Comparison of ENCODE assay signal across 14 mouse cellular contexts in genomic region chr9:4665691-4666090, GRCm38 (mm10).
A peak's percentile ranks its signal among the peaks of the same experiment; 100 is the strongest.
DNase-seq lines count a peak whose midpoint lies in the region.
"Had no signal": no experiment of that assay in that cellular context is flagged by ENCODE, and none has a peak within 500 bp of the region (broad histone marks: within the 10 kb centered on the region; RNA-seq: fewer than 3 reads in every experiment).

No protein-coding gene starts in this region.

- DNase-seq in cerebellum, postnatal 10 days = peak; percentile 22 to 27
- DNase-seq in cerebellum, adult 11-12 months = no peak
- DNase-seq in cerebellum, postnatal 14 days = peak; percentile 33 to 57
- DNase-seq in cerebellum, postnatal 36 days = no peak
- DNase-seq: adrenal gland, adult 2 months; adrenal gland, adult 8-10 months; adrenal gland, postnatal 10 days; adrenal gland, postnatal 14 days; adrenal gland, postnatal 25 days; adrenal gland, postnatal 36 days; B cell, adult 2 months; cerebellum, adult 11 months; cerebellum, adult 18-20 months; cerebellum, adult 2 months had no signal

Comparison
In these comparisons a context has a peak if more than half of its experiments do, and no peak if none do; other contexts are left out.
1. DNase-seq: peak in cerebellum, postnatal 10 days (2 of 2) and cerebellum, postnatal 14 days (2 of 2); none in cerebellum, adult 11-12 months (single experiment) and cerebellum, postnatal 36 days (0 of 2).